Mouse (Mus musculus) forebrain, embryonic 11.5 days (tissue): ENCODE results near the gene Pitpnm3. TPM values are rescaled to one million over a fixed set of nuclear protein-coding genes. Genes with fewer than 3 reads are reported as not detected.

Source experiments
- ATAC-seq: fragments of 200-750 bp; cut with Nextera tagmentation; replicated peaks from 2 replicates; pipeline ENCODE4 v1.8.0; 2017; ENCODE audit warnings: moderate TSS enrichment; ENCODE audit not compliant: low FRiP score
- DNase-seq: peaks from one replicate; pipeline ENCODE4 v3.0.0-alpha.2; 2017; ENCODE audit warnings: low spot score
- H3K27ac ChIP-seq: fragments of 300-500 bp; sonication (generic); 2 replicates; pipeline ENCODE4 v1.5.1; 2014; ENCODE audit warnings: low read depth, low read length
- H3K27me3 ChIP-seq: fragments of 300-500 bp; sonication (generic); 2 replicates; pipeline ENCODE4 v1.6.1; 2014; ENCODE audit warnings: mild to moderate bottlenecking, low read length, mixed read lengths; ENCODE audit not compliant: control insufficient read depth, insufficient read depth
- H3K36me3 ChIP-seq: fragments of 300-500 bp; sonication (generic); 2 replicates; pipeline ENCODE4 v1.6.1; 2014; ENCODE audit warnings: mild to moderate bottlenecking, low read length, moderate library complexity, mixed read lengths; ENCODE audit not compliant: control insufficient read depth, insufficient read depth
- H3K4me1 ChIP-seq: fragments of 300-500 bp; sonication (generic); replicated peaks from 2 replicates; pipeline ENCODE4 v1.6.1; 2014; ENCODE audit warnings: low read length, mixed read lengths; ENCODE audit not compliant: control insufficient read depth, insufficient read depth
- H3K4me2 ChIP-seq: fragments of 300-500 bp; sonication (generic); 2 replicates; pipeline ENCODE4 v1.6.1; 2014; ENCODE audit warnings: low read depth, mild to moderate bottlenecking, low read length, moderate library complexity, mixed read lengths; ENCODE audit not compliant: severe bottlenecking
- H3K4me3 ChIP-seq: fragments of 300-500 bp; sonication (generic); 2 replicates; pipeline ENCODE4 v1.5.1; 2014; ENCODE audit warnings: low read depth, low read length
- H3K9ac ChIP-seq: fragments of 300-500 bp; sonication (generic); 2 replicates; pipeline ENCODE4 v1.6.1; 2014; ENCODE audit warnings: low read length
- H3K9me3 ChIP-seq: fragments of 300-500 bp; sonication (generic); 2 replicates; pipeline ENCODE4 v1.6.1; 2016; ENCODE audit warnings: low read length, mixed read lengths; ENCODE audit not compliant: control insufficient read depth
- WGBS: fragments of 180-500 bp; shearing (Covaris S2); extraction: QIAGEN DNeasy Blood & Tissue Kit; methylation state at CpG from one replicate; pipeline ENCODE4 v1.1.7; 2014; 5-methylcytosine and 5-hydroxymethylcytosine counted together
- polyA plus RNA-seq: library from polyadenylated mRNA; unstranded; fragments of >200 nt; fragmentation: Nextera tagmentation; extraction: Ambion mirVana; gene quantifications from 2 replicates; pipeline ENCODE4 v1.2.1, GENCODE M21; 2014

Pitpnm3 gene
- polyA plus RNA-seq, 1 experiment from 2014 or later: 0.20 TPM

GRCm38 (mm10) chr11:72132266-72132665 lies 3.3 kb downstream of the Pitpnm3 start:
- WGBS: 22% methylated on average over 3 of the region's 3 CpGs
- H3K9me3 ChIP-seq: no peaks in the 10 kb centered on the region
- H3K4me3 ChIP-seq: no peak overlapping the region
- peaks cover 6% of the 10 kb centered on the region; the same call in 1 of the 2 replicates for H3K4me1 ChIP-seq
- H3K27ac ChIP-seq: no peak overlapping the region
- no peak overlapping the region for H3K9ac ChIP-seq
- H3K4me2 ChIP-seq: no peak overlapping the region
- ATAC-seq (no peak), DNase-seq (no peak)
- H3K27me3 ChIP-seq: peaks cover 38% of the 10 kb centered on the region
- H3K36me3 ChIP-seq: no peaks in the 10 kb centered on the region

DNA sequence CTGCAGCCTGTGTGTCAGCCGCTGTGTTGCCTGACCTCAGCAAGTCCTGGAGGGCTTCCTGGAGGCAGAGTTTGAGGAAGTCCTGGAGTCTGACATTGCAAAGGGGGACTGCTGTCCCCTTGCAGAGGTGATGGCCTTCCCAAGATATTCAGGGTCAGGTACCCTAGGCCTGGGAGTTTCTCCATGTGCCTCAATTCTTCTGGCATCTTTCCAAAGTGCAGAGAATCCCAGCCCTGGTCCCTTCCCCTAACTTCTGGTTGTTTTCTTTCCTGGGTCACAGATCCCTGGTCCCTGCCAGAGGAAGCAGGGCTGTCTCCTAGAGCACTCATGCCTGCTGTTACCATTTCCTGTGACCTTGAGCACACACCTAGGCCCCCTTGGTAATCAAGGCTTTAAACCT lies 3.9 kb downstream of the Pitpnm3 start:
- no peak for ATAC-seq
- H3K27me3 ChIP-seq: peaks cover 32% of the 10 kb centered on the region
- 95% methylated on average over 1 of the region's 1 CpGs for WGBS
- H3K9me3 ChIP-seq: no peaks in the 10 kb centered on the region
- DNase-seq: no peak
- no peak overlapping the region for H3K4me3 ChIP-seq
- H3K4me2 ChIP-seq: no peak overlapping the region
- no peak overlapping the region for H3K9ac ChIP-seq
- H3K36me3 ChIP-seq: no peaks in the 10 kb centered on the region
- H3K4me1 ChIP-seq: peaks cover 6% of the 10 kb centered on the region; the same call in 1 of the 2 replicates
- no peak overlapping the region for H3K27ac ChIP-seq

DNA sequence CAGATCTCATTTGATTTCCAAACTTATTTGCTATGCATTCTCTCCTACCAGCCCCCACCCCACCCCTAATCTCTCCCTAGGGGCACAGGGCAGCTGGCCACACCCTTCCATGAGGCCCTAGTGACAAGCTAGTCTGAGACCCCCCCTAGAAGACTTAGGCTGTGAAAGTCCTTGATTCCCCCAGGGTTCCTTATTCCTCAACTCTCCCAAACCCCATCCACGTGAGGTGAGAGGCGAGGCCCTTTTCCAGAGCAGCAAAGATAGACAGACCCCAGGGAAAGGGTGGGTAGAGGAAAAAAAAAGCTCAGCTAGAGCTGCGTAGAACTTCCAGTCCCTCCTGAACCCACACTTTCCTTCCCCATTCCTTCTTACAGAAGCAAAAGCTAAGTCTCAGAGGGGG lies 4.7 kb downstream of the Pitpnm3 start:
- H3K4me2 ChIP-seq: no peak overlapping the region
- no peak overlapping the region for H3K9ac ChIP-seq
- H3K9me3 ChIP-seq: no peaks in the 10 kb centered on the region
- H3K4me1 ChIP-seq: peaks cover 4% of the 10 kb centered on the region; the same call in 1 of the 2 replicates
- ATAC-seq: no peak
- WGBS: 78% methylated on average over 3 of the region's 3 CpGs
- H3K27ac ChIP-seq: no peak overlapping the region
- no peak for DNase-seq
- H3K27me3 ChIP-seq: peaks cover 26% of the 10 kb centered on the region
- H3K4me3 ChIP-seq: no peak overlapping the region
- H3K36me3 ChIP-seq: no peaks in the 10 kb centered on the region

- Histone ChIP-seq H3K9me3 (no peaks in the 10 kb centered on the region), H3K4me1 (peaks cover 4% of the 10 kb centered on the region; the same call in 1 of the 2 replicates), H3K27me3 (peaks cover 24% of the 10 kb centered on the region), H3K4me2 (no peak overlapping the region), H3K4me3 (no peak overlapping the region), H3K27ac (no peak overlapping the region), H3K9ac (no peak overlapping the region), H3K36me3 (no peaks in the 10 kb centered on the region)
- no peak for ATAC-seq
- DNase-seq: no peak
- 66% methylated on average over 3 of the region's 3 CpGs for WGBS
Measured at GRCm38 (mm10) chr11:72130472-72130871, 5.1 kb downstream of the Pitpnm3 start.

GRCm38 (mm10) chr11:72130021-72130420 lies 5.6 kb downstream of the Pitpnm3 start:
- Histone ChIP-seq H3K4me2 (no peak overlapping the region), H3K4me1 (peaks cover 1% of the 10 kb centered on the region; the same call in 1 of the 2 replicates), H3K4me3 (no peak overlapping the region), H3K9me3 (no peaks in the 10 kb centered on the region), H3K9ac (no peak overlapping the region), H3K36me3 (no peaks in the 10 kb centered on the region), H3K27me3 (peaks cover 20% of the 10 kb centered on the region), H3K27ac (no peak overlapping the region)
- no peak for DNase-seq
- WGBS: 14% methylated on average over 11 of the region's 11 CpGs
- no peak for ATAC-seq

- Histone ChIP-seq H3K27me3 (peaks cover 12% of the 10 kb centered on the region), H3K4me3 (no peak overlapping the region), H3K27ac (no peak overlapping the region), H3K4me1 (no peaks in the 10 kb centered on the region), H3K9me3 (no peaks in the 10 kb centered on the region), H3K9ac (no peak overlapping the region), H3K4me2 (no peak overlapping the region), H3K36me3 (no peaks in the 10 kb centered on the region)
- no peak for ATAC-seq
- DNase-seq: no peak
- WGBS: 74% methylated on average over 8 of the region's 8 CpGs
Measured at GRCm38 (mm10) chr11:72129032-72129894, 6.3 kb downstream of the Pitpnm3 start.

DNA sequence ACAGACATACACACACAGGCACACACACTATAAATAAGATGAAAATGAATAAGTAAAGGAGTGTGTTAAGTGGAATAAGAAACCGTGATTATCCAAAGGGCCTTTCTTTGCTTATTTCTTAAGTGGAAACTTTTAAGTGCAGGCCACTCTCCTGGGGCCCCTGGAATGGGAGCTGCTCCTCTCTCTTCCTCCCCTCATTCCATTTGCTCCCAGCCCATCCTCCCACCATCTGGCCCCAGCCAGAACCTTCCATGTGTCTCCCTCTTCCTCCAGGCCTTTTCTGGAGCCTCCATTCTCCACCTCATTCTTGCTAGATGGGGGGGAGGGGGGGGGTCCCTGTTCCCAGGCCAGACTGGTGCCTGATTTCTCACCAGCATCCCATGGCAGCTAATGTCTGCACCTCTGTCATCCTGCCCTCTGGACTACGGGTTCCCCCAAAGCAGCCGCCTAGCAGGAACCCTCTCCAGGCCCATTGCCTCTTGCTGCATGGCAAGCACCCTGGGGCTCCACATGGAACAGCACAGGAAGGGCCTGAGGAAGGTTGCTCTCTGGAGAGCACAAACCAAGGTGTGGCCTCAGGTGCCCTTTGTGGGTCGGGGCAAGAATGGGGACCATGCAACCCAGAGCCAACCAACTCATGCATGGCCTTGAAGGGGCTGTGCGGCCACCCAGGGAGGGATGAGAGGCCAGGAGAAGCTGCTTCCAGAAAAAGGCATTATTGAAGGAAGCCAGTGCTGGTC lies 8.0 kb downstream of the Pitpnm3 start:
- Histone ChIP-seq H3K27me3 (no peaks in the 10 kb centered on the region; the same call in 1 of the 2 replicates), H3K4me3 (no peak overlapping the region), H3K9me3 (no peaks in the 10 kb centered on the region), H3K9ac (no peak overlapping the region), H3K4me2 (no peak overlapping the region), H3K36me3 (no peaks in the 10 kb centered on the region), H3K4me1 (no peaks in the 10 kb centered on the region), H3K27ac (no peak overlapping the region)
- ATAC-seq (no peak), DNase-seq (no peak)
- WGBS: 80% methylated on average over 5 of the region's 5 CpGs

GRCm38 (mm10) chr11:72125781-72126180 lies 9.8 kb downstream of the Pitpnm3 start:
- no peak overlapping the region for H3K27ac ChIP-seq
- DNase-seq (no peak), ATAC-seq (no peak)
- H3K4me3 ChIP-seq: no peak overlapping the region
- no peaks in the 10 kb centered on the region for H3K4me1 ChIP-seq
- H3K36me3 ChIP-seq: no peaks in the 10 kb centered on the region
- H3K4me2 ChIP-seq: no peak overlapping the region
- H3K27me3 ChIP-seq: no peaks in the 10 kb centered on the region
- 71% methylated on average over 3 of the region's 3 CpGs for WGBS
- H3K9me3 ChIP-seq: no peaks in the 10 kb centered on the region
- H3K9ac ChIP-seq: no peak overlapping the region
